Mouse (Mus musculus): ENCODE data around the gene Ak1. TPM values are rescaled to one million over a fixed set of nuclear protein-coding genes. Genes with fewer than 3 reads are reported as not detected.

Gene Ak1
- total RNA-seq, 1 experiment from 2014 or later: not detected

GRCm38 (mm10) chr2:32597699-32598098 lies 23.9 kb upstream of the Ak1 start:
- no peak for ATAC-seq (replicated peaks; ENCODE audit: insufficient number of reproducible peaks, low FRiP score, low TSS enrichment, poor library complexity, severe bottlenecking)

- ATAC-seq (replicated peaks; ENCODE audit: insufficient number of reproducible peaks, low FRiP score, low TSS enrichment, poor library complexity, severe bottlenecking): no peak
These were observed 23.1 kb upstream of the Ak1 start for GRCm38 (mm10) chr2:32598506-32598905.

GRCm38 (mm10) chr2:32599409-32599808 lies 22.1 kb upstream of the Ak1 start, which contains the start of gene St6galnac6:
Gene St6galnac6 (plus strand): TSS chr2:32599709.
- no peak for ATAC-seq (replicated peaks; ENCODE audit: insufficient number of reproducible peaks, low FRiP score, low TSS enrichment, poor library complexity, severe bottlenecking)

GRCm38 (mm10) chr2:32601417-32602065 lies 20.0 kb upstream of the Ak1 start:
- ATAC-seq (replicated peaks; ENCODE audit: insufficient number of reproducible peaks, low FRiP score, low TSS enrichment, poor library complexity, severe bottlenecking): peak; percentile 81

GRCm38 (mm10) chr2:32602600-32603054 lies 18.9 kb upstream of the Ak1 start:
- no peak for ATAC-seq (replicated peaks; ENCODE audit: insufficient number of reproducible peaks, low FRiP score, low TSS enrichment, poor library complexity, severe bottlenecking)

DNA sequence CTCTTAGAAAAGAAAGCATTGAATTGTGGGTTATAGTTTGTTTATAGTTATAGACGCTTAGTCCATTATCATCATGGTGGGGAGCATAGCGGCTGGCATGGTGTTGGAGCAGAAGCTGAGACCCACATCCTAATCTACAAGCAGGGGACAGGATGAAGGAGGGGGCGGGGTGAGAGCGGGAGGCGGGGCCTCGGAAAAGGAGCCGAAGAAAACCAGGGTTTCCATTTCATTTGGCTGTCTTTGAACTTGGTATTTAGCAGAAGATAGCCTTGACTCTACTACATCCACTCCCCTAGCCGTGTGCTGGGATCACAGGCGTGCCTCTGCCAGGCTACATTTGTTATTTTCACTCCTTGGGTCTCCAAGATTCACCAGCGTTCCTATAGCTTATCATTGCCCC lies 16.9 kb upstream of the Ak1 start:
- ATAC-seq (replicated peaks; ENCODE audit: insufficient number of reproducible peaks, low FRiP score, low TSS enrichment, poor library complexity, severe bottlenecking): no peak

DNA sequence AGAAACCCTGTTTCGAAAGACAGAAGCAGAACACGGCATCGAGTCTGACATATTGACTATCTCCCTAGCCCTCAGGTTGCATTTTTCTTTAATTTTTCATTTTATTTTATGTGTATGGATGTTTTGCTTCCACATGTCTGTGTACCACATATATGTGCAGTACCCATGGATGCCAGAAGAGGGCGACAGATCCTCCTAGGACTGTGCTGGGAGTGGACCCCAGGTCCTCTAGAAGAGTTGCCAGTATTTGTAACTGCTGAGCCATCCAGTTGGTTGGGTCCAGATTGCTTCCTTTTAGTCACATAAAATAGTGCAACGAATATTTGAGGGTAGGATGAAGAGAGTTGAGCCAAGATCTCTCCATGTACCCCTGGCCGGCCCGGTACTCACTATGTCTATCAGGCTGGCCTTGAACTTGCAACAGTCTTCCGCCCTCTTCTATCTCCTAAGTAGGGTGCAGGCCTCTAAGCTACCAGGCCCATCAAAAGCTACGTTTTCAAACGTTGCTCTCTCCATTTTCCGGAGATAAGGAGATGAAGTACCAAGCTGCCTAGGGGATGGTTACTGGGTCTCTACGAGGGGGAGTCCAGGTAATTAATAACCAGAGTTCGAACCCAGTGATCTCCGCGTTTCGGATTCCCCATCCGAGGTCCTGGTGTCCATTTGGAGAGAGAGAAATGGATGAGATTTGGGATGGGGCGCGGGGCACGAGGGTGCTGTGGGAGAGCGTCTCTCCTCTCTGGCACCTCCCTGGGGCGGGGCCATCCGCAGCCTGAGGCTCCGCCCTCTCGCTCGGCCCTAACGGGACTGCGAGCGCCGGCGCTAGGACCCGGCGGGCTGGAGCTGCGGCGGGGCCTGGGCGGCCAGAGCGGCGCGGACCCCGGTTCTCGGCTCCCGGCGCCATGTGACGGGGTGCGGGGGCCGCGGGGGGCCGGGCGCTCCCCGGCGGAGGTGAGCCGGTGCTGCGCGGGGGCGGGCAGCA lies 15.1 kb upstream of the Ak1 start:
- no peak for ATAC-seq (replicated peaks; ENCODE audit: insufficient number of reproducible peaks, low FRiP score, low TSS enrichment, poor library complexity, severe bottlenecking)

DNA sequence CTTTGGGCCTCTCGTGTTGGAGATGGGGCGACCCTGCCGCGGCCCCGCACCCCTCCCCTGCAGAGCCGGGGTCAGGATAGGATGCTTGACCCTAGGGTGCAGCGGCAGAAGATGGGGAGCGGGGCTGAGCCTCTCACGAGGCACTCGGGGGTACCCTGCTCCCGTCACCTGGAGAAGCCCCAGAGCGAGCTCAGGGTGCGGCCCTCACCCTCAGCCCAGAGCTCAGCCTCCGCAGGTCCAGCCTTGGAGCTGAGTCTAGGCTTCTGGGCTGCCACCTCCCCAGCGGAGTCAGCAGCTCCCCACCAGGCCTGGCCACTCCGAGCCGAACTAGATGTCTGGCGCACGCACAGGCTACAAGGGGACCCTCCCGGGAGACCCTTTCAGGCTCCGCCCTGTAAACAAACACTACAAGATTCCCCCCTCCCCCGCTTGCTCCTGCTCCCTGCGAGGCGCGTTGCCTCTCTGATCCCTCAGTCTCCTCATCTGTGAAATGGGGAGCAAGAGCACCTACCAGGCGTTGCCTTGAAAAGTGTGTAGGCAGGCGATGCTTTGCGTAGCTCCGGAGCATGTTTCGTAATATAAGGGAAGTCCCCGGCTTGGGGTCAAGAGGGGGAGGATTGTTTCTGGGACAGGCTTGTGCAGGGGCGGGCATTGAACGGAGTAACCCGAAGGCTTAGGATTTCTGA lies 14.2 kb upstream of the Ak1 start:
- peak; percentile 62 for ATAC-seq (replicated peaks; ENCODE audit: insufficient number of reproducible peaks, low FRiP score, low TSS enrichment, poor library complexity, severe bottlenecking)

DNA sequence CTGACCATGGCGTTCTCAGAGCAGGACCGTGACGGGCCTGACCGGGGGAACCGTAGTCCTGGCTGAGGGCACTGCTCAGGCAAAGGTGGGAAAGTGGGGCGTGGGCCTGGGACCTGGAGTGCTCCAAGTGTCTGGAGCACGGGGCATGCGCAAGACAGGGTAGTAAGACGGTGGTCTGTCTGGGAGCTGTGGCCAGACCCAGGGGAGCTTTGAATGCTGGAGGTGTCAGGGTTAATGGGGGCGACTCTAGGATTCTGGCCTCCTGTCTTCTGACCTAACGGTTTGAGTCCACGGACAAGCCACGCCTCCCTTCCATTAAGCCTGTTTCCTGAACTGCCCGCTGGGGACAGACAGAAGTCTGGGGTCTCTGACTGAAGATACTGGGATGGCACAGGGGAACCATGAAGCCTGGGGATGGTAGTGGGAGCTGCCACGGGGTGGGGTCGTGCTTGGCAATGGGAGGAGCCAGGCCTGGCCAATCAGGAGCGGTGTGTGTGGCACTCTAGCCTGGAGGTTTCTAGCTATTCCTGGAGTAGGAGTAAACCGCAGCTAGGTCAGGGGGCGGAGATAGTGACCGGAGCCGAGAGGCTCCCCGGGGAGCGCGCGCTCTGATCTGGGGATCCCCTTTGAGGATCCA lies 13.3 kb upstream of the Ak1 start:
- ATAC-seq (replicated peaks; ENCODE audit: insufficient number of reproducible peaks, low FRiP score, low TSS enrichment, poor library complexity, severe bottlenecking): peak; percentile 76

- no peak for ATAC-seq (replicated peaks; ENCODE audit: insufficient number of reproducible peaks, low FRiP score, low TSS enrichment, poor library complexity, severe bottlenecking)
These were observed 12.7 kb upstream of the Ak1 start for GRCm38 (mm10) chr2:32608778-32609435.

DNA sequence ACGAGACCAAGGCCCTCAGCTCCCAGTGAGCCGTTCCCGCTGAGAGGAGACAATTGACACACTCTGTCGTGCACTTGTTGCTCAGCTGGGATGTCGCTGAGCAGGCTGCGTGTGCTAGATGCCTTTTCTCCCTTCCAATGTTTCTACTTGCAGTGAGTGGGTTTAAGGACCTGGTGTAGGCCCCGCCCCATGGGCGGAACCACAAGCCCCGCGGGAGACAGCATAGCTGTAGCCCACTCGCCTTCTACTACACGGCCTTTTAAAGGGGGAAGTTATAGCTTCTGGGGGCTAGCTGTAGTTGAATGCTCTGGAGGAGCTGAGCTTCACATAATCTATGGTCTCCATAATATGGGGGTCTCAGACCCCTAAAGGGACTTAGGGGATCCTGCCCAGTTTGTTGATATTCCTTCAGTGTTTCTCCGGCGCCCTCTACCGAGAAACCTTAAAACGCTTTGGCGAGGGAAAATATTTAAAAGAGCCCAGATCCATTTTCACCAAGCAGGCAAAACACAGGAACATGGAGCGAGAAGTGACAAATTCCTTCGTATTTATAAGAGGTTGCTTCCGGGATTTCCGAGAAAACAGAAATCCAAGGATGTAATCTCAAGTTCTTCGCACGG lies 10.8 kb upstream of the Ak1 start:
- ATAC-seq (replicated peaks; ENCODE audit: insufficient number of reproducible peaks, low FRiP score, low TSS enrichment, poor library complexity, severe bottlenecking): no peak

- ATAC-seq (replicated peaks; ENCODE audit: insufficient number of reproducible peaks, low FRiP score, low TSS enrichment, poor library complexity, severe bottlenecking): no peak
These were observed 9.3 kb upstream of the Ak1 start for GRCm38 (mm10) chr2:32612274-32612673.

GRCm38 (mm10) chr2:32617109-32617508 lies 4.4 kb upstream of the Ak1 start:
- ATAC-seq (replicated peaks; ENCODE audit: insufficient number of reproducible peaks, low FRiP score, low TSS enrichment, poor library complexity, severe bottlenecking): no peak

- no peak for ATAC-seq (replicated peaks; ENCODE audit: insufficient number of reproducible peaks, low FRiP score, low TSS enrichment, poor library complexity, severe bottlenecking)
These were observed 4.0 kb upstream of the Ak1 start for GRCm38 (mm10) chr2:32617601-32618000.

- ATAC-seq (replicated peaks; ENCODE audit: insufficient number of reproducible peaks, low FRiP score, low TSS enrichment, poor library complexity, severe bottlenecking): no peak
These were observed 3.5 kb upstream of the Ak1 start for GRCm38 (mm10) chr2:32618051-32618450.

GRCm38 (mm10) chr2:32620682-32621516 lies 659 bp upstream of the Ak1 start:
- ATAC-seq (replicated peaks; ENCODE audit: insufficient number of reproducible peaks, low FRiP score, low TSS enrichment, poor library complexity, severe bottlenecking): no peak

DNA sequence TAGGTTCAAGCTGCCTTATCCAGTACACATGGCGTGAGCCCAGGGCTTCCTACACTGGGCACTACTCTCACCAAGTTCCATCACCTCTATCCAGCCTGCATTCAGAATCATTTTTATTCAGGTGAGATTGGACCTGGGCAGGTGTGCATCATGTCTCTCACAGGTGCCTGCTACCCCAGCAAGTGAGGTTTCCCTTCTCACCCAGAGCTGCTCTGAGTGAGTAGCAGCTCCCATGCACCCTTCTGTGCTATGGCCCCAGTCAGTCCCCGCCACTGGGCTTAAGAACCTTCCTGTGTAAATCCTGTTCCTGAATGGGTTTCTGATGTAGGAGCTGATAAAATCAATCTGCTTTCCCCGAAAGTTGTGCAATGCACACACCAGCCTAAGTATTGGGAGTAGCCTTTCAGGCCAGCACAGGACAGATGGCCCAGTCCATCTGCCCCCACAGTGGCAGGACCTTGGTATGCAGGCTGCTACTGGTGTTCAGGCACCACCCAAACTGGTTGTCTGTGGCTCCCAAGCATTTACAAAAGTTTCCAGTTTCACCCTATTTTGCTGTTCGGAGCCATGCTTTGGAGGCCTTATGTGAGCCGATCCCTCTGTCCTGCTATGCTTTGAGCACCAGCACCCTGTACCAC lies 2.7 kb downstream of the Ak1 start:
- ATAC-seq (replicated peaks; ENCODE audit: insufficient number of reproducible peaks, low FRiP score, low TSS enrichment, poor library complexity, severe bottlenecking): no peak
